Comparison of ENCODE assay signal across 26 mouse cellular contexts in genomic region chr5:90414142-90414924, GRCm38 (mm10). TPM values are rescaled to one million over a fixed set of nuclear protein-coding genes. Genes with fewer than 3 reads are reported as not detected.
DNase-seq lines count a peak whose midpoint lies in the region; ATAC-seq and TF ChIP-seq lines count a peak whose summit lies in the region.
"Had no signal": no experiment of that assay in that cellular context is flagged by ENCODE, and none has a peak within 500 bp of the region (broad histone marks: within the 10 kb centered on the region; RNA-seq: fewer than 3 reads in every experiment).

No protein-coding gene starts in this region.

- no peaks in the 10 kb centered on the region for H3K9me3 ChIP-seq in liver, embryonic 13.5 days (replicated peaks)
- H3K9me3 ChIP-seq: embryonic facial prominence, embryonic 15.5 days; forebrain, embryonic 10.5 days; hindbrain, embryonic 12.5 days; limb, embryonic 10.5 days; midbrain, embryonic 15.5 days had no signal

- 0 out of 2 replicates have a peak overlapping the region, but pooled peaks have one; percentile 1 for H3K4me3 ChIP-seq in liver, adult 2 months (ENCODE audit: insufficient read depth, low read depth, low read length)
- H3K4me3 ChIP-seq in liver, embryonic 13.5 days (replicated peaks), result no peak overlapping the region
- H3K4me3 ChIP-seq: embryonic facial prominence, embryonic 15.5 days; forebrain, embryonic 10.5 days; hindbrain, embryonic 12.5 days; left cerebral cortex, adult 2 months; limb, embryonic 10.5 days; midbrain, embryonic 15.5 days; myocyte had no signal

- H3K27me3 ChIP-seq in liver, adult 2 months (ENCODE audit: control insufficient read depth, insufficient read depth, low read length), result no peaks in the 10 kb centered on the region
- H3K27me3 ChIP-seq in liver, embryonic 13.5 days, result no peaks in the 10 kb centered on the region
- H3K27me3 ChIP-seq: CH12.LX; embryonic facial prominence, embryonic 15.5 days; hindbrain, embryonic 12.5 days; midbrain, embryonic 15.5 days had no signal

- DNase-seq in cerebellum, postnatal 14 days, result peak; percentile 2 to 3
- no peak for DNase-seq in cerebellum, adult 9-11 months
- peak; percentile 99 for DNase-seq in liver, adult 2 months (ENCODE audit: extremely low read depth, low read depth, low spot score)
- DNase-seq in liver, result no peak
- DNase-seq in c-Kit-positive CD71-negative TER-119-negative erythroid progenitor cells, embryonic 14.5 days (ENCODE audit: low read depth), result peak; percentile 4
- DNase-seq in liver, embryonic 13.5 days, result no peak
- DNase-seq in ovary, postnatal 10 days (ENCODE audit: low spot score), result no peak
- DNase-seq in right cerebral cortex, postnatal 10 days (ENCODE audit: low spot score in 2 of 2), result no peak
- DNase-seq: cerebellum, adult 9-10 months; forebrain, postnatal 0 days; heart, postnatal 10 days; lung, adult 18-20 months; right cerebral cortex, postnatal 4 days had no signal

- WGBS in liver, adult 2 months, result 11% methylated on average over 8 of the region's 8 CpGs
- WGBS in liver, embryonic 13.5 days (ENCODE audit: insufficient replicate concordance), result 36% methylated on average over 8 of the region's 8 CpGs

- no peaks in the 10 kb centered on the region; the same call in 1 of the 2 replicates for H3K79me2 ChIP-seq in liver, adult 2 months (ENCODE audit: control insufficient read depth, insufficient read depth, low read length)

- H3K4me1 ChIP-seq in liver, adult 2 months (ENCODE audit: control insufficient read depth, insufficient read depth, low read length), result peaks cover 18% of the 10 kb centered on the region
- peaks cover 6% of the 10 kb centered on the region; the same call in 1 of the 2 replicates for H3K4me1 ChIP-seq in liver, embryonic 13.5 days (replicated peaks)
- H3K4me1 ChIP-seq: embryonic facial prominence, embryonic 15.5 days; hindbrain, embryonic 12.5 days; limb, embryonic 10.5 days; midbrain, embryonic 15.5 days had no signal

- H3K4me2 ChIP-seq in liver, embryonic 13.5 days, result no peak overlapping the region
- H3K4me2 ChIP-seq: embryonic facial prominence, embryonic 15.5 days; heart, embryonic 11.5 days; hindbrain, embryonic 12.5 days; midbrain, embryonic 15.5 days had no signal

- no peak overlapping the region for H3K9ac ChIP-seq in liver, adult 2 months (ENCODE audit: low read depth, low read length)
- no peak overlapping the region for H3K9ac ChIP-seq in liver, embryonic 13.5 days
- H3K9ac ChIP-seq: embryonic facial prominence, embryonic 15.5 days; forebrain, postnatal 0 days; hindbrain, embryonic 12.5 days; midbrain, embryonic 15.5 days had no signal

- TF ChIP-seq POLR2A in liver, adult 2 months (IDR thresholded peaks at IDR 0.05; ENCODE audit: extremely low read depth, insufficient read depth, low read length), result no peak

- H3K27ac ChIP-seq in liver, adult 2 months (replicated peaks; ENCODE audit: insufficient read depth, low read depth, low read length), result peak overlapping the region; percentile 95
- peak overlapping the region; percentile 56 for H3K27ac ChIP-seq in liver, embryonic 13.5 days
- H3K27ac ChIP-seq: embryonic facial prominence, embryonic 15.5 days; forebrain, embryonic 10.5 days; hindbrain, embryonic 12.5 days; kidney, postnatal 0 days; left cerebral cortex, adult 2 months; limb, embryonic 10.5 days; midbrain, embryonic 15.5 days; stomach, postnatal 0 days had no signal

- peak; percentile 45; the same call in 1 of the 2 replicates for ATAC-seq in liver, embryonic 13.5 days (ENCODE audit: low read depth)
- ATAC-seq: forebrain, postnatal 0 days; midbrain, embryonic 15.5 days had no signal

- H3K36me3 ChIP-seq in liver, adult 2 months (ENCODE audit: control insufficient read depth, insufficient read depth, low read length), result no peaks in the 10 kb centered on the region
- no peaks in the 10 kb centered on the region for H3K36me3 ChIP-seq in liver, embryonic 13.5 days
- H3K36me3 ChIP-seq: embryonic facial prominence, embryonic 15.5 days; forebrain, embryonic 10.5 days; hindbrain, embryonic 12.5 days; limb, embryonic 10.5 days; midbrain, embryonic 15.5 days had no signal

- no peak for TF ChIP-seq CTCF in liver, adult 2 months (IDR thresholded peaks at IDR 0.05; ENCODE audit: low read depth, low read length)

RNA-seq across cellular contexts. Expression of gene Alb, which starts 46.4 kb away (rescaled TPM):
- 64,755 and 74,209 TPM in 2 replicates for total RNA-seq in liver, adult 2 months (2014; rRNA removed)
- polyA plus RNA-seq in liver, adult 2 months (2012; rRNA removed), result 38,500 and 40,596 TPM in 2 replicates
- 1,711 and 2,009 TPM in 2 replicates for polyA plus RNA-seq in liver, embryonic 13.5 days (2015; fragmentation: Nextera tagmentation; extraction: Ambion mirVana)
- total RNA-seq: forebrain, postnatal 0 days; left cerebral cortex, adult 2 months; megakaryocyte, adult 5-6 weeks; MEL had no signal
- polyA plus RNA-seq: forebrain, embryonic 10.5 days; forebrain, postnatal 0 days; hindbrain, embryonic 12.5 days; limb, embryonic 10.5 days; myocyte had no signal

RNA-seq across cellular contexts. Expression of gene Gm9958, which starts 47.3 kb away (rescaled TPM):
- 1.2 and 1.3 TPM in 2 replicates for total RNA-seq in liver, adult 2 months (2014; rRNA removed)
- polyA plus RNA-seq in liver, adult 2 months (2012; rRNA removed), result 0.87 and 0.97 TPM in 2 replicates
- polyA plus RNA-seq in liver, embryonic 13.5 days (2015; fragmentation: Nextera tagmentation; extraction: Ambion mirVana), result 2.0 and 2.8 TPM in 2 replicates

RNA-seq across cellular contexts. Expression of gene Ankrd17, which starts 48.0 kb away (rescaled TPM):
- total RNA-seq in liver, adult 2 months (2014; rRNA removed), result 37.8 and 40.9 TPM in 2 replicates
- 11.0 and 12.7 TPM in 2 replicates for polyA plus RNA-seq in liver, adult 2 months (2012; rRNA removed)
- 9.3 and 10.0 TPM in 2 replicates for polyA plus RNA-seq in liver, embryonic 13.5 days (2015; fragmentation: Nextera tagmentation; extraction: Ambion mirVana)

Comparison
In these comparisons a context has a peak if more than half of its experiments do, and no peak if none do; other contexts are left out.
1. DNase-seq: peak in cerebellum, postnatal 14 days (2 of 2), liver, adult 2 months (single experiment) and c-Kit-positive CD71-negative TER-119-negative erythroid progenitor cells, embryonic 14.5 days (single experiment); none in cerebellum, adult 9-11 months (single experiment), liver (single experiment), liver, embryonic 13.5 days (single experiment), ovary, postnatal 10 days (single experiment) and right cerebral cortex, postnatal 10 days (0 of 2).
2. RNA of gene Alb, which starts 46.4 kb away (polyA plus RNA-seq): 38,500 to 40,596 TPM in liver, adult 2 months; 1,711 to 2,009 TPM in liver, embryonic 13.5 days; every median in the first group is over 10 times any median in the second.